Mouse (Mus musculus): ENCODE measurements around the gene Slc4a11. TPM values are rescaled to one million over a fixed set of nuclear protein-coding genes. Genes with fewer than 3 reads are reported as not detected.
A peak's percentile ranks its signal among the peaks of the same experiment; 100 is the strongest.

Slc4a11 gene
- polyA plus RNA-seq, 2 experiments, result 0.09 TPM; not detected in 1

DNA sequence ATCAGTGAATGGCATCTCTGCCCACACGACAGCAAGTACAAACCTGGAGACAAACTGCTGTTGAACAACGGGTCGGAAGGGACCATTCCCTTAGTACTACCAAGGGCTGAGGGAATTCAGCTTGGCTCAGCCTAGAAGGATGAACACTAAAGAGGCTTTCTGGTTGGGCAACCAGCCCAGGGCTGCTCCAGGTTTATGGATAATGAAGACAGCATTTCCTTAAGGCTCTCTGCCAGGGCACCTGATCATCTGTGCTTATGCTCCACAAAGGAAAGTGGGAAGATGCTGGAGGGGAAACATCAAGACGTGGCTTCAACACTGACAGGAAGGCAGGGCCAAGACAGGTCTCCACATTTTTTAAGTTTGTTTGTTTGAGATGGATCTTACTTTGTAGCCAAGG lies 27.1 kb upstream of the Slc4a11 start:
- Histone ChIP-seq H3K9me3 (ENCODE audit: control insufficient read depth, low read length) (no peaks in the 10 kb centered on the region), H3K9ac (replicated peaks) (no peak overlapping the region), H3K4me3 (ENCODE audit: insufficient read depth in 1 of 2, low read depth in 2 of 2, low read length in 2 of 2) (no peak overlapping the region), H3K4me2 (ENCODE audit: low read depth) (no peak overlapping the region), H3K36me3 (replicated peaks; ENCODE audit: control insufficient read depth, insufficient read depth, low read depth) (no peaks in the 10 kb centered on the region; the same call in 1 of the 2 replicates), H3K27me3 (ENCODE audit: control insufficient read depth, insufficient read depth, low read length) (no peaks in the 10 kb centered on the region), H3K4me1 (replicated peaks; ENCODE audit: control insufficient read depth in 2 of 2, insufficient read depth in 2 of 2, low read length in 1 of 2) (no peaks in the 10 kb centered on the region), H3K27ac (no peak overlapping the region)
- WGBS (ENCODE audit: insufficient replicate concordance), result 65% methylated on average over 4 of the region's 4 CpGs
- no peak for ATAC-seq (ENCODE audit: insufficient read depth)
- TF ChIP-seq CTCF (IDR thresholded peaks at IDR 0.05; ENCODE audit: low read depth), result no peak
- no peak for TF ChIP-seq EP300 (IDR thresholded peaks at IDR 0.05; ENCODE audit: low read depth)
- no peak for DNase-seq (ENCODE audit: low read depth in 3 of 3, low spot score in 3 of 3)

DNA sequence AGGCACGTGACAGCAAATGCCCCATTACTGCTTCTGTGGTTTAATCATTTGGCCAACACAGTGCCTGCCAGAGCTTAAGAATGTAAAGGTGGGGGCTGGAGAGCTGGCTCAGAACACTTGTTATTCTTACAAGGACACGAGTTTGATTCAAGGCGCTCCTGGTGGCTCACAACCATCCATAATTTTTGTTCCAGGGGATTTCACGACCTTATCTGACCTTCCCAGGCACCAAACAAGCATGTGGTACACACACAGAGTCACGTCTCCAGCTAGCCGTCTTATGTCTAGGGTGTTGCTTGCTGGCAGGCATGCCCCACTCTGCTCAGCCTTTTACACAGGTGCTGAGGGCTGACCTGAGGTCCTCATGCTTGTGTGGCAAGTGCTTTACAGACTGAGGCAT lies 20.6 kb upstream of the Slc4a11 start:
- 58% methylated on average over 6 of the region's 6 CpGs for WGBS (ENCODE audit: insufficient replicate concordance)
- H3K36me3 ChIP-seq (replicated peaks; ENCODE audit: control insufficient read depth, insufficient read depth, low read depth), result no peaks in the 10 kb centered on the region
- H3K4me1 ChIP-seq (replicated peaks; ENCODE audit: control insufficient read depth in 2 of 2, insufficient read depth in 2 of 2, low read length in 1 of 2), result no peaks in the 10 kb centered on the region

DNA sequence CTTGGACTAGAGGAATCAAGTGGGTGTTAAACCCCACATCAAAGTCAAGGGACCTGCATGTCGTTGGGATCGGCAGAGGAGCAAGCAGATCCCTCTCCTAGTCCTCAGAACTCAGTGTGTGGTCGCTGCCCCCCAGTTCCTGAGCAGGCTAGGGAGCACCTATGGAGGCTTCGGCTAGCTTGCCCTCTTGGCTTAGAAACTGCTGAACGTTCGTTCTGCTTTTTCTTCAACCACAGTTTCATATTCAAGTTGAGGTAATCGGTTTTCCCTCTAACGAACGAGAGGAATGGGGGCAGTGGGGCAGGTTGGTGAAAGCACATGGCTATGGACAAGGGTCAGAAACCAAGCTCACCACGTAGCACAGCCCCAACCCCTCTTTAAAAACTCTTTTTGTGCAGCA lies 9.7 kb upstream of the Slc4a11 start:
- no peaks in the 10 kb centered on the region for H3K27me3 ChIP-seq (ENCODE audit: control insufficient read depth, insufficient read depth, low read length)
- TF ChIP-seq EP300 (IDR thresholded peaks at IDR 0.05; ENCODE audit: low read depth) (no peak), CTCF (IDR thresholded peaks at IDR 0.05; ENCODE audit: low read depth) (no peak)
- 24% methylated on average over 10 of the region's 10 CpGs for WGBS (ENCODE audit: insufficient replicate concordance)
- no peak overlapping the region; the same call in 1 of the 2 replicates for H3K9ac ChIP-seq (replicated peaks)
- DNase-seq (ENCODE audit: low read depth in 3 of 3, low spot score in 3 of 3) (no peak), ATAC-seq (ENCODE audit: insufficient read depth) (no peak)
- H3K4me3 ChIP-seq (ENCODE audit: insufficient read depth in 1 of 2, low read depth in 2 of 2, low read length in 2 of 2), result no peak overlapping the region
- H3K9me3 ChIP-seq (ENCODE audit: control insufficient read depth, low read length), result no peaks in the 10 kb centered on the region
- H3K4me2 ChIP-seq (ENCODE audit: low read depth), result no peak overlapping the region
- H3K4me1 ChIP-seq (replicated peaks; ENCODE audit: control insufficient read depth in 2 of 2, insufficient read depth in 2 of 2, low read length in 1 of 2), result peaks cover 0 to 12% of the 10 kb centered on the region in 2 experiments; a peak in 2 of 4 replicates
- H3K27ac ChIP-seq, result no peak overlapping the region; the same call in none of the 2 replicates
- no peaks in the 10 kb centered on the region; the same call in 1 of the 2 replicates for H3K36me3 ChIP-seq (replicated peaks; ENCODE audit: control insufficient read depth, insufficient read depth, low read depth)

More for the DNA sequence above, 20.6 kb upstream of the Slc4a11 start:
- DNase-seq (ENCODE audit: low read depth in 3 of 3, low spot score in 3 of 3), result no peak
- no peak for ATAC-seq (ENCODE audit: insufficient read depth)
- Histone ChIP-seq H3K4me3 (ENCODE audit: insufficient read depth in 1 of 2, low read depth in 2 of 2, low read length in 2 of 2) (no peak overlapping the region), H3K27me3 (ENCODE audit: control insufficient read depth, insufficient read depth, low read length) (no peaks in the 10 kb centered on the region), H3K27ac (no peak overlapping the region), H3K9ac (replicated peaks) (no peak overlapping the region), H3K4me2 (ENCODE audit: low read depth) (no peak overlapping the region), H3K9me3 (ENCODE audit: control insufficient read depth, low read length) (no peaks in the 10 kb centered on the region)
- no peak for TF ChIP-seq CTCF (IDR thresholded peaks at IDR 0.05; ENCODE audit: low read depth)

DNA sequence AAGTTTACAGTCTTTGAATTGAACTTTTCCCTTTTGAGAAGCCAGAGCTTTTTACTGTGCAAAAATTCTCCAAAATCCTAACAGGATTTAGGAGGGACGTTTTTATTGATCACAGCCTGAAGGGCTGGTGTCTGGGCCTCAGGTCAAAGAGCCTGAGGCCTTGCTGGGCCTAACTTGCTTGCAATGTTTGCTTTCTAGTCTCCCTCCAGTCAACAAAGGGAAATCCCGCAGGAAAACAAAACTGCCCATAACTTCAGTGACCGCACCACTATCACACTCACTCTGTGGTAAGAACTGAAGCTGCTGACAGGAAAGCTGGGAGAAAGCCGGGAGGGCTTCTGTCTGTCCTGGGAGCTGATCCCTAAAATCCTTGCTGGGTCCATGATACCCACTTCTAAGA lies 9.3 kb upstream of the Slc4a11 start:
- Histone ChIP-seq H3K27me3 (ENCODE audit: control insufficient read depth, insufficient read depth, low read length) (no peaks in the 10 kb centered on the region), H3K9me3 (ENCODE audit: control insufficient read depth, low read length) (no peaks in the 10 kb centered on the region), H3K4me2 (ENCODE audit: low read depth) (no peak overlapping the region), H3K9ac (replicated peaks) (no peak overlapping the region), H3K27ac (no peak overlapping the region; the same call in 1 of the 2 replicates), H3K4me3 (ENCODE audit: insufficient read depth in 1 of 2, low read depth in 2 of 2, low read length in 2 of 2) (no peak overlapping the region), H3K36me3 (replicated peaks; ENCODE audit: control insufficient read depth, insufficient read depth, low read depth) (no peaks in the 10 kb centered on the region; the same call in 1 of the 2 replicates), H3K4me1 (replicated peaks; ENCODE audit: control insufficient read depth in 2 of 2, insufficient read depth in 2 of 2, low read length in 1 of 2) (peaks cover 0 to 12% of the 10 kb centered on the region in 2 experiments; a peak in 2 of 4 replicates)
- ATAC-seq (ENCODE audit: insufficient read depth) (no peak), DNase-seq (ENCODE audit: low read depth in 3 of 3, low spot score in 3 of 3) (no peak)
- TF ChIP-seq CTCF (IDR thresholded peaks at IDR 0.05; ENCODE audit: low read depth) (no peak), EP300 (IDR thresholded peaks at IDR 0.05; ENCODE audit: low read depth) (no peak)
- WGBS (ENCODE audit: insufficient replicate concordance), result 66% methylated on average over 4 of the region's 4 CpGs

DNA sequence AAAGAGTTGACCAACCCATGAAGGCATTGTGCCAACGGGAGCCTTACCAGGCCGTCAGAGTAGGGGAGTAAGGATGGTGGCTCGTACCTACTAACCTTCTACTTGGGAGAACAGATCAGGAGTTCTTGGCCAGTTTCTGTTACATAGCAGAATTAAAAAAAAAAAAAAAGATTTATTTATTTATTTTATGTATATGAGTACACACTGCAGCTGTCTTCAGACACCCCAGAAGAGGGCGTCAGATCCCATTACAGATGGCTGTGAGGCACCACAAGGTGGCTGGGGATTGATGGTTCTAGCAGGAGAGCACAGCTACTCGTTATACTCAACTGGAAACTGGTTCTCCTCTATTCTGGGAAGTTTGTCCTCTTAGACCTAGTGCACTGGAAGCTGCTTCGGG lies 7.9 kb upstream of the Slc4a11 start:
- Histone ChIP-seq H3K27me3 (ENCODE audit: control insufficient read depth, insufficient read depth, low read length) (no peaks in the 10 kb centered on the region), H3K4me3 (ENCODE audit: insufficient read depth in 1 of 2, low read depth in 2 of 2, low read length in 2 of 2) (no peak overlapping the region), H3K9me3 (ENCODE audit: control insufficient read depth, low read length) (no peaks in the 10 kb centered on the region), H3K4me2 (ENCODE audit: low read depth) (no peak overlapping the region), H3K4me1 (replicated peaks; ENCODE audit: control insufficient read depth in 2 of 2, insufficient read depth in 2 of 2, low read length in 1 of 2) (peaks cover 0 to 12% of the 10 kb centered on the region in 2 experiments; a peak in 2 of 4 replicates), H3K36me3 (replicated peaks; ENCODE audit: control insufficient read depth, insufficient read depth, low read depth) (no peaks in the 10 kb centered on the region), H3K27ac (no peak overlapping the region), H3K9ac (replicated peaks) (no peak overlapping the region)
- ATAC-seq (ENCODE audit: insufficient read depth), result no peak
- 58% methylated on average over 6 of the region's 6 CpGs for WGBS (ENCODE audit: insufficient replicate concordance)
- no peak for DNase-seq (ENCODE audit: low read depth in 3 of 3, low spot score in 3 of 3)
- TF ChIP-seq CTCF (IDR thresholded peaks at IDR 0.05; ENCODE audit: low read depth), result peak; percentile 13; the same call in 1 of the 2 replicates
- no peak for TF ChIP-seq EP300 (IDR thresholded peaks at IDR 0.05; ENCODE audit: low read depth)

Measured in liver, embryonic 14.5 days (tissue).